Mouse (Mus musculus) urinary bladder, postnatal 36 days (tissue): ENCODE measurements at regions not wholly inside any gene's neighbourhood (a gene's known extent, or its start where the extent isn't known, plus 50 kb on each side); places are given as distances from the start of the nearest gene placed in this dataset.
"Not testable (repeated sequence)": the region's sequence is repeated elsewhere in the genome, so short reads cannot be mapped to it uniquely, and the experiment has no call there.

Source experiments
- DNase-seq, 2 experiments: peaks; one replicate each; pipeline ENCODE4 v3.0.0; 2022; ENCODE audit warnings: low spot score in 2 of 2, mixed read lengths in 1 of 2

- no peak for DNase-seq
These were observed 343.9 kb upstream of the Fam174a start for GRCm38 (mm10) chr1:94969543-94969942.

GRCm38 (mm10) chr1:94970103-94970759, 343.2 kb upstream of the Fam174a start:
- DNase-seq: no peak

- no peak for DNase-seq
These were observed 320.1 kb upstream of the Fam174a start for GRCm38 (mm10) chr1:94993338-94993737.

GRCm38 (mm10) chr1:95003900-95004299, 309.5 kb upstream of the Fam174a start:
- DNase-seq: no peak

GRCm38 (mm10) chr1:95030579-95030978, 282.8 kb upstream of the Fam174a start:
- no peak for DNase-seq

- not testable (repeated sequence) for DNase-seq
These were observed 279.6 kb upstream of the Fam174a start for GRCm38 (mm10) chr1:95033661-95034414.

GRCm38 (mm10) chr1:95038411-95038810, 275.0 kb upstream of the Fam174a start:
- no peak for DNase-seq

GRCm38 (mm10) chr1:95040332-95040731, 273.1 kb upstream of the Fam174a start:
- DNase-seq: no peak

- DNase-seq: no peak
These were observed 270.1 kb upstream of the Fam174a start for GRCm38 (mm10) chr1:95043355-95043754.

- DNase-seq: no peak
These were observed 248.9 kb upstream of the Fam174a start for GRCm38 (mm10) chr1:95064330-95065193.

- DNase-seq: no peak
These were observed 247.8 kb upstream of the Fam174a start for GRCm38 (mm10) chr1:95065620-95066019.

- DNase-seq: no peak
These were observed 247.4 kb upstream of the Fam174a start for GRCm38 (mm10) chr1:95066040-95066439.

- DNase-seq: no peak
These were observed 238.3 kb upstream of the Fam174a start for GRCm38 (mm10) chr1:95075151-95075550.

GRCm38 (mm10) chr1:95109966-95110365, 203.5 kb upstream of the Fam174a start:
- DNase-seq: no peak

GRCm38 (mm10) chr1:95113493-95113892, 199.9 kb upstream of the Fam174a start:
- DNase-seq: no peak

GRCm38 (mm10) chr1:95147531-95147930, 165.9 kb upstream of the Fam174a start:
- no peak for DNase-seq

GRCm38 (mm10) chr1:95174013-95174582, 139.3 kb upstream of the Fam174a start:
- DNase-seq: no peak

- DNase-seq: peak in 1 of 2 experiments; percentile 1
These were observed 94.5 kb upstream of the Fam174a start for GRCm38 (mm10) chr1:95218912-95219311.

- DNase-seq: no peak
These were observed 90.1 kb upstream of the Fam174a start for GRCm38 (mm10) chr1:95223289-95223688.

GRCm38 (mm10) chr1:95241671-95242150, 71.7 kb upstream of the Fam174a start:
- DNase-seq: no peak
